Mouse (Mus musculus) liver, adult 2 months (tissue): Measurements from ENCODE around the gene Cda. TPM values are rescaled to one million over a fixed set of nuclear protein-coding genes. Genes with fewer than 3 reads are reported as not detected.

Source experiments
- DNase-seq: peaks from one replicate; pipeline ENCODE4 v3.0.0-alpha.2; 2011; ENCODE audit warnings: low read depth, low spot score; ENCODE audit errors: extremely low read depth
- H3K27ac ChIP-seq: fragments of 200-500 bp; replicated peaks from 2 replicates; pipeline ENCODE4 v1.5.1; 2012; ENCODE audit warnings: low read depth, mild to moderate bottlenecking, control low read depth, inconsistent platforms, low read length; ENCODE audit not compliant: insufficient read depth
- H3K27me3 ChIP-seq: fragments of 200-500 bp; 2 replicates; pipeline ENCODE4 v1.6.1; 2012; ENCODE audit warnings: mild to moderate bottlenecking, moderate library complexity, low read length, inconsistent platforms; ENCODE audit not compliant: control insufficient read depth, insufficient read depth
- H3K36me3 ChIP-seq: fragments of 200-500 bp; 2 replicates; pipeline ENCODE4 v1.6.1; 2012; ENCODE audit warnings: low read length, inconsistent platforms; ENCODE audit not compliant: control insufficient read depth, insufficient read depth
- H3K4me1 ChIP-seq: fragments of 200-500 bp; 2 replicates; pipeline ENCODE4 v1.6.1; 2011; ENCODE audit warnings: low read length; ENCODE audit not compliant: control insufficient read depth, insufficient read depth
- H3K4me3 ChIP-seq: fragments of 200-500 bp; 2 replicates; pipeline ENCODE4 v1.5.1; 2011; ENCODE audit warnings: low read depth, mild to moderate bottlenecking, control low read depth, low read length, moderate library complexity; ENCODE audit not compliant: insufficient read depth
- H3K79me2 ChIP-seq: fragments of 200-500 bp; 2 replicates; pipeline ENCODE4 v1.6.1; 2012; ENCODE audit warnings: inconsistent platforms, mild to moderate bottlenecking, low read length, moderate library complexity; ENCODE audit not compliant: control insufficient read depth, insufficient read depth
- H3K9ac ChIP-seq: fragments of 200-500 bp; 2 replicates; pipeline ENCODE4 v1.6.1; 2012; ENCODE audit warnings: low read depth, mild to moderate bottlenecking, control low read depth, inconsistent platforms, low read length
- CTCF ChIP-seq: fragments of 200-500 bp; IDR thresholded peaks from 2 replicates; pipeline ENCODE4 v1.5.1; 2011; ENCODE audit warnings: low read depth, low read length, control low read depth
- POLR2A ChIP-seq: fragments of 200-500 bp; IDR thresholded peaks from 2 replicates; pipeline ENCODE4 v1.6.1; 2011; ENCODE audit warnings: low read length, control low read depth; ENCODE audit not compliant: insufficient read depth; ENCODE audit errors: extremely low read depth
- WGBS: fragments of 180-500 bp; shearing (Covaris S2); methylation state at CpG from one replicate; pipeline ENCODE4 v1.1.7; 2018; 5-methylcytosine and 5-hydroxymethylcytosine counted together
- polyA plus RNA-seq: library from polyadenylated mRNA; depleted of rRNA; stranded (reverse); fragments of >200 nt; gene quantifications from 2 replicates; pipeline ENCODE4 v1.2.3, GENCODE M21; 2012; rRNA removed
- total RNA-seq: library from RNA; depleted of rRNA; stranded (reverse); fragments of >200 nt; gene quantifications from 2 replicates; pipeline ENCODE4 v1.2.3, GENCODE M21; 2014; rRNA removed

Cda gene
- total and polyA plus RNA-seq, 2 experiments: 4.5 to 34.1 TPM

- Histone ChIP-seq H3K4me3 (no peak overlapping the region), H3K27me3 (no peaks in the 10 kb centered on the region), H3K27ac (no peak overlapping the region), H3K36me3 (no peaks in the 10 kb centered on the region), H3K9ac (no peak overlapping the region), H3K4me1 (no peaks in the 10 kb centered on the region), H3K79me2 (no peaks in the 10 kb centered on the region)
- TF ChIP-seq CTCF (no peak), POLR2A (no peak)
- no peak for DNase-seq
- WGBS: 79% methylated on average over 18 of the region's 18 CpGs
These were observed 74.4 kb downstream of the Cda start for GRCm38 (mm10) chr4:138293261-138293948.

GRCm38 (mm10) chr4:138292028-138292427 lies 75.8 kb downstream of the Cda start:
- Histone ChIP-seq H3K79me2 (no peaks in the 10 kb centered on the region), H3K36me3 (no peaks in the 10 kb centered on the region), H3K4me3 (no peak overlapping the region), H3K27ac (no peak overlapping the region), H3K27me3 (no peaks in the 10 kb centered on the region), H3K4me1 (no peaks in the 10 kb centered on the region), H3K9ac (no peak overlapping the region)
- WGBS: 93% methylated on average over 13 of the region's 13 CpGs
- DNase-seq: no peak
- TF ChIP-seq CTCF: no peak
- no peak for TF ChIP-seq POLR2A

GRCm38 (mm10) chr4:138288691-138289090 lies 79.1 kb downstream of the Cda start:
- no peak for DNase-seq
- Histone ChIP-seq H3K79me2 (no peaks in the 10 kb centered on the region), H3K9ac (no peak overlapping the region), H3K27ac (no peak overlapping the region), H3K4me1 (no peaks in the 10 kb centered on the region), H3K4me3 (no peak overlapping the region), H3K27me3 (no peaks in the 10 kb centered on the region), H3K36me3 (no peaks in the 10 kb centered on the region)
- 77% methylated on average over 7 of the region's 7 CpGs for WGBS
- TF ChIP-seq CTCF (no peak), POLR2A (no peak)

Other genes with a start within 250 kb of the Cda start
- gene Hp1bp3, start 151.7 kb downstream of the Cda start, total RNA-seq: 43.7 and 46.2 TPM in 2 replicates
- 27.5 and 32.6 TPM in 2 replicates for gene Hp1bp3, start 151.7 kb downstream of the Cda start, polyA plus RNA-seq
- under 0.01 TPM in 1 of 2 replicates, not detected in the other for gene Sh2d5, start 117.6 kb downstream of the Cda start, total RNA-seq
- 0.14 and 0.44 TPM in 2 replicates for gene Sh2d5, start 117.6 kb downstream of the Cda start, polyA plus RNA-seq
- gene Kif17, start 117.6 kb downstream of the Cda start, total RNA-seq: under 0.01 and 0.13 TPM in 2 replicates
- 0.06 and 0.12 TPM in 2 replicates for gene Kif17, start 117.6 kb downstream of the Cda start, polyA plus RNA-seq
- gene Ddost, start 63.3 kb downstream of the Cda start, total RNA-seq: 93.9 and 114 TPM in 2 replicates
- gene Ddost, start 63.3 kb downstream of the Cda start, polyA plus RNA-seq: 141 and 145 TPM in 2 replicates
- 134 and 150 TPM in 2 replicates for gene Pink1, start 41.7 kb downstream of the Cda start, total RNA-seq
- 192 and 217 TPM in 2 replicates for gene Pink1, start 41.7 kb downstream of the Cda start, polyA plus RNA-seq
- not detected in 2 replicates for gene Fam43b, start 28.5 kb upstream of the Cda start, total RNA-seq
- not detected in 2 replicates for gene Fam43b, start 28.5 kb upstream of the Cda start, polyA plus RNA-seq
- gene Mul1, start 66.7 kb upstream of the Cda start, total RNA-seq: 17.4 and 18.6 TPM in 2 replicates
- gene Mul1, start 66.7 kb upstream of the Cda start, polyA plus RNA-seq: 25.0 and 28.9 TPM in 2 replicates
- gene Camk2n1, start 86.3 kb upstream of the Cda start, total RNA-seq: 15.4 and 18.6 TPM in 2 replicates
- gene Camk2n1, start 86.3 kb upstream of the Cda start, polyA plus RNA-seq: 40.4 and 52.5 TPM in 2 replicates